ENCODE assay signal across 22 mouse cellular contexts in genomic region chr5:141137716-141138115, GRCm38 (mm10).
DNase-seq lines count a peak whose midpoint lies in the region; ATAC-seq lines count a peak whose summit lies in the region.
"Had no signal": no experiment of that assay in that cellular context is flagged by ENCODE, and none has a peak within 500 bp of the region (broad histone marks: within the 10 kb centered on the region; RNA-seq: fewer than 3 reads in every experiment).

No protein-coding gene starts in this region.

- no peaks in the 10 kb centered on the region for H3K36me3 ChIP-seq in heart, embryonic 16.5 days (ENCODE audit: control insufficient read depth, insufficient read depth)
- no peaks in the 10 kb centered on the region for H3K36me3 ChIP-seq in heart, embryonic 10.5 days
- H3K36me3 ChIP-seq: embryonic facial prominence, embryonic 15.5 days; hindbrain, embryonic 15.5 days; limb, embryonic 12.5 days; liver, embryonic 13.5 days; stomach, embryonic 15.5 days had no signal

- DNase-seq in adrenal gland, adult 2 months, result peak; percentile 18
- DNase-seq in adrenal gland, postnatal 14 days, result no peak
- peak; percentile 80 for DNase-seq in heart, adult 11 months
- DNase-seq in heart, adult 8-10 months (ENCODE audit: low spot score), result no peak
- DNase-seq in heart, embryonic 10.5 days (ENCODE audit: low spot score), result no peak
- peak; percentile 23 for DNase-seq in Muller cell, postnatal 12 days (ENCODE audit: inconsistent ontology term)
- DNase-seq in left cerebral cortex, adult 11 months (ENCODE audit: low spot score), result no peak
- DNase-seq: cerebellum, adult 2 months; gastrocnemius, postnatal 25 days; kidney, adult 8-10 months; layer of hippocampus, postnatal 36 days; liver, embryonic 13.5 days; lung, adult 2 months; lung, postnatal 14 days; thymus, adult 2 months; thymus, postnatal 4 days had no signal

- H3K4me1 ChIP-seq in heart, embryonic 16.5 days (ENCODE audit: control insufficient read depth, insufficient read depth, low read length), result peaks cover 21% of the 10 kb centered on the region
- peaks cover 48% of the 10 kb centered on the region for H3K4me1 ChIP-seq in heart, embryonic 10.5 days
- H3K4me1 ChIP-seq: liver, embryonic 13.5 days had no signal

- H3K4me2 ChIP-seq in heart, embryonic 16.5 days (ENCODE audit: low read depth, low read length), result no peak overlapping the region
- H3K4me2 ChIP-seq: embryonic facial prominence, embryonic 15.5 days; hindbrain, embryonic 15.5 days; limb, embryonic 12.5 days; liver, embryonic 13.5 days; midbrain, embryonic 11.5 days; stomach, embryonic 15.5 days had no signal

- no peaks in the 10 kb centered on the region for H3K27me3 ChIP-seq in heart, embryonic 16.5 days (ENCODE audit: control insufficient read depth, insufficient read depth, low read length)
- H3K27me3 ChIP-seq in heart, embryonic 10.5 days (ENCODE audit: insufficient read depth, poor library complexity, severe bottlenecking), result 0 out of 2 replicates have a peak, but pooled peaks cover 3% of the 10 kb centered on the region
- H3K27me3 ChIP-seq: embryonic facial prominence, embryonic 15.5 days; hindbrain, embryonic 15.5 days; limb, embryonic 12.5 days; liver, embryonic 13.5 days; stomach, embryonic 15.5 days had no signal

- peak overlapping the region; percentile 43 for H3K27ac ChIP-seq in heart, embryonic 16.5 days (ENCODE audit: low read length)
- H3K27ac ChIP-seq in heart, embryonic 10.5 days, result no peak overlapping the region
- H3K27ac ChIP-seq: embryonic facial prominence, embryonic 15.5 days; hindbrain, embryonic 15.5 days; limb, embryonic 12.5 days; liver, embryonic 13.5 days; stomach, embryonic 15.5 days had no signal

- no peak overlapping the region for H3K9ac ChIP-seq in heart, embryonic 16.5 days (ENCODE audit: low read length)
- H3K9ac ChIP-seq: embryonic facial prominence, embryonic 15.5 days; hindbrain, embryonic 15.5 days; limb, embryonic 12.5 days; liver, embryonic 13.5 days; stomach, embryonic 15.5 days had no signal

- no peaks in the 10 kb centered on the region for H3K9me3 ChIP-seq in heart, embryonic 16.5 days (replicated peaks; ENCODE audit: control insufficient read depth, low read length)
- no peaks in the 10 kb centered on the region for H3K9me3 ChIP-seq in heart, embryonic 10.5 days
- H3K9me3 ChIP-seq: embryonic facial prominence, embryonic 15.5 days; hindbrain, embryonic 15.5 days; limb, embryonic 12.5 days; stomach, embryonic 15.5 days had no signal

- ATAC-seq in heart, embryonic 16.5 days (replicated peaks; ENCODE audit: extremely low read depth, insufficient read depth, low FRiP score), result no peak; the same call in 1 of the 2 replicates

- no peak overlapping the region for H3K4me3 ChIP-seq in heart, embryonic 16.5 days (ENCODE audit: low read length)
- no peak overlapping the region for H3K4me3 ChIP-seq in heart, embryonic 10.5 days
- H3K4me3 ChIP-seq: embryonic facial prominence, embryonic 15.5 days; hindbrain, embryonic 15.5 days; limb, embryonic 12.5 days; liver, embryonic 13.5 days; stomach, embryonic 15.5 days had no signal

- WGBS in heart, embryonic 16.5 days, result 49% methylated on average over 3 of the region's 3 CpGs
- WGBS in heart, embryonic 10.5 days, result 62% methylated on average over 3 of the region's 3 CpGs

Comparison
In these comparisons a context has a peak if more than half of its experiments do, and no peak if none do; other contexts are left out.
1. DNase-seq: peak in adrenal gland, adult 2 months (single experiment), heart, adult 11 months (single experiment) and Muller cell, postnatal 12 days (single experiment); none in adrenal gland, postnatal 14 days (single experiment), heart, adult 8-10 months (single experiment), heart, embryonic 10.5 days (single experiment) and left cerebral cortex, adult 11 months (single experiment).